Mouse (Mus musculus) hindbrain, embryonic 10.5 days (tissue): ENCODE data around the gene Pacrg. TPM values are rescaled to one million over a fixed set of nuclear protein-coding genes. Genes with fewer than 3 reads are reported as not detected.

Source experiments
- DNase-seq: peaks from one replicate; pipeline ENCODE4 v3.0.0-alpha.2; 2017; ENCODE audit warnings: low spot score
- H3K27ac ChIP-seq: fragments of 300-500 bp; sonication (generic); 2 replicates; pipeline ENCODE4 v1.5.1; 2016; ENCODE audit warnings: mild to moderate bottlenecking, moderate library complexity
- H3K27me3 ChIP-seq: fragments of 300-500 bp; sonication (generic); 2 replicates; pipeline ENCODE4 v1.6.1; 2016; ENCODE audit warnings: mild to moderate bottlenecking; ENCODE audit not compliant: poor library complexity, insufficient read depth, severe bottlenecking
- H3K36me3 ChIP-seq: fragments of 300-500 bp; sonication (generic); 2 replicates; pipeline ENCODE4 v1.6.1; 2016; ENCODE audit warnings: mild to moderate bottlenecking, moderate library complexity
- H3K4me1 ChIP-seq: fragments of 300-500 bp; sonication (generic); replicated peaks from 2 replicates; pipeline ENCODE4 v1.6.1; 2016; ENCODE audit warnings: mild to moderate bottlenecking
- H3K4me3 ChIP-seq: fragments of 300-500 bp; sonication (generic); 2 replicates; pipeline ENCODE4 v1.5.1; 2016; ENCODE audit warnings: mild to moderate bottlenecking, moderate library complexity
- H3K9me3 ChIP-seq: fragments of 300-500 bp; sonication (generic); 2 replicates; pipeline ENCODE4 v1.6.1; 2016; ENCODE audit warnings: mild to moderate bottlenecking, moderate library complexity
- WGBS: fragments of 180-500 bp; shearing (Covaris S2); methylation state at CpG from one replicate; pipeline ENCODE4 v1.1.7; 2016; 5-methylcytosine and 5-hydroxymethylcytosine counted together
- polyA plus RNA-seq: library from polyadenylated mRNA; unstranded; fragments of >200 nt; fragmentation: Nextera tagmentation; extraction: Ambion mirVana; gene quantifications from 2 replicates; pipeline ENCODE4 v1.2.1, GENCODE M21; 2016

Pacrg gene
- polyA plus RNA-seq, 1 experiment from 2014 or later = 5.5 TPM

- Histone ChIP-seq H3K9me3 (no peaks in the 10 kb centered on the region), H3K4me1 (peaks cover 31% of the 10 kb centered on the region), H3K4me3 (no peak overlapping the region), H3K27ac (no peak overlapping the region), H3K27me3 (no peaks in the 10 kb centered on the region), H3K36me3 (no peaks in the 10 kb centered on the region)
- 81% methylated on average over 5 of the region's 5 CpGs for WGBS
- no peak for DNase-seq
These were observed 329.6 kb downstream of the Pacrg start for GRCm38 (mm10) chr17:10510467-10510866.

GRCm38 (mm10) chr17:10508088-10508487, 332.0 kb downstream of the Pacrg start:
- Histone ChIP-seq H3K27ac (no peak overlapping the region), H3K36me3 (no peaks in the 10 kb centered on the region), H3K4me1 (peaks cover 16% of the 10 kb centered on the region; the same call in 1 of the 2 replicates), H3K27me3 (no peaks in the 10 kb centered on the region), H3K4me3 (no peak overlapping the region), H3K9me3 (no peaks in the 10 kb centered on the region)
- 84% methylated on average over 2 of the region's 2 CpGs for WGBS
- no peak for DNase-seq

GRCm38 (mm10) chr17:10507466-10507865, 332.6 kb downstream of the Pacrg start:
- WGBS = 59% methylated on average over 10 of the region's 10 CpGs
- Histone ChIP-seq H3K9me3 (no peaks in the 10 kb centered on the region), H3K36me3 (no peaks in the 10 kb centered on the region), H3K4me1 (peaks cover 13% of the 10 kb centered on the region; the same call in 1 of the 2 replicates), H3K27me3 (no peaks in the 10 kb centered on the region), H3K27ac (no peak overlapping the region), H3K4me3 (no peak overlapping the region)
- DNase-seq = no peak

GRCm38 (mm10) chr17:10506896-10507295, 333.2 kb downstream of the Pacrg start:
- no peaks in the 10 kb centered on the region for H3K9me3 ChIP-seq
- no peak overlapping the region for H3K27ac ChIP-seq
- H3K4me3 ChIP-seq = no peak overlapping the region
- no peak for DNase-seq
- H3K36me3 ChIP-seq = no peaks in the 10 kb centered on the region
- peaks cover 10% of the 10 kb centered on the region; the same call in 1 of the 2 replicates for H3K4me1 ChIP-seq
- no peaks in the 10 kb centered on the region for H3K27me3 ChIP-seq
- 83% methylated on average over 3 of the region's 3 CpGs for WGBS

- Histone ChIP-seq H3K9me3 (no peaks in the 10 kb centered on the region), H3K4me1 (peaks cover 22% of the 10 kb centered on the region), H3K4me3 (no peak overlapping the region), H3K27me3 (no peaks in the 10 kb centered on the region), H3K27ac (peak overlapping the region; percentile 24; the same call in 1 of the 2 replicates), H3K36me3 (no peaks in the 10 kb centered on the region)
- 83% methylated on average over 2 of the region's 2 CpGs for WGBS
- no peak for DNase-seq
These were observed 338.7 kb downstream of the Pacrg start for GRCm38 (mm10) chr17:10501439-10501838.

DNA sequence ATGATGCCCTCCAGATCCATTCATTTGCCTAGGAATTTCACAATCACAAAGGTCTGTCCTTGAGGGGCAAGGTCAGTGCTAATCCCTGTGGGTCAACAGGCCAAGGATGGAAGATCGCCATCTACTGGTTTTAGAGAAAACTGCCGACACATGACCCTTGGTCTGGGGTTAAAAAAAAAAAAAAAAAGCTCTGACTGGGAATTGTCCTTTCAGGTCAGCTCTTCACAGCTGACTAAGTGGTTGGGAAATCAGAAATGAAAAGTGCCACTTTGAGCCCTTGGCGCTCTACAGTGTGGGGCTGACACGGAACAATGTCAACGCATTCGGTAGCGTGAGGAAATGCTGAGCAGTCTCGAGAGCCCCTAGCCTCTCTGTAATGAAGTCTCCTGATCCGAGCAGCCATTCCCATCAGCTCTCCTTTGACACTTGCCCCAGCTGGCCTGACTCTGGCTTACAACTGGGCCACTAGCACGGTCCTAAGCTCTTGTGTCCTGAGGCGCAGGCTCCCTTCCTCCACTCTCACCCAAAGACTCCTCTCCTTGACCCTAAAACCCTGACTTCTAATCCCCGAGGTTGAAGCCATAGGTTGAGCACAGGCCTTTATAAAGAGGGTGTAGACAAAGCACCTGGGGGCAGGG, 339.2 kb downstream of the Pacrg start:
- Histone ChIP-seq H3K4me1 (peaks cover 27% of the 10 kb centered on the region), H3K9me3 (no peaks in the 10 kb centered on the region), H3K36me3 (no peaks in the 10 kb centered on the region), H3K4me3 (no peak overlapping the region), H3K27ac (peak overlapping the region; percentile 24), H3K27me3 (no peaks in the 10 kb centered on the region)
- 32% methylated on average over 12 of the region's 12 CpGs for WGBS
- peak; percentile 39 for DNase-seq

DNA sequence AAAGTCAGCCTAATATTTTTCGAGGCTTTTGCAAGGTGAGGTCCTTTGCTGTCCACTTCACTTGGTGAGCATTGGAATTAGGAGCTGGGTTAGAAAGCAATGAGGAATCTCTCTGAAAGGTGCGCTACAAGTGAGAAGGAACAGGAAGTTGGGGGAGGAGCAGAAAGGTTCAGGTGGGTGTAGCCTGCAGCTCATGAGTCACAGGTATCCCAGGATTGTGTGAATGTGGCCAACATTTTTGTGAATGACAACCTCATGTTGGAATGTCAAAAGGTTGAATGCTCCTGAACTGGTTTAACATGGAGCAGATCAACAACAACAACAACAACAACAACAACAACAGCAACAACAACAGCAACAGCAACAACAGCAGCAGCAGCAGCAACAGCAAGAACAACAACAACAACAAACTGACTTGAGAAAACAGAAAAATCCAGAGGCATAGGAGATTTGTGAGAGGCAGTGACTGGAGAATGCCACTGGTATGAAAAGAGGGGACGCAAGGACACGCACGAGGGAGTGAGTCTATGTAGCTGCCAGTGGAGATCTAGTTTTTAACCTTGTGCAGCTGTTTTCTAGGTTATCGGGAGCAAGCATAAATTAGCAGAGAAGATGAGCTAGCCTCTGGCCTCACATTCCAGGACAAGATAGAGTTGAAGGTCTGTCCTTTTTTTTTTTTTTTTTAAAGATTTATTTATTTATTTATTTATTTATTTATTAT, 341.0 kb downstream of the Pacrg start:
- Histone ChIP-seq H3K4me3 (no peak overlapping the region), H3K9me3 (no peaks in the 10 kb centered on the region), H3K27ac (no peak overlapping the region), H3K36me3 (no peaks in the 10 kb centered on the region), H3K27me3 (no peaks in the 10 kb centered on the region), H3K4me1 (peaks cover 40% of the 10 kb centered on the region)
- 89% methylated on average over 6 of the region's 6 CpGs for WGBS
- no peak for DNase-seq

DNA sequence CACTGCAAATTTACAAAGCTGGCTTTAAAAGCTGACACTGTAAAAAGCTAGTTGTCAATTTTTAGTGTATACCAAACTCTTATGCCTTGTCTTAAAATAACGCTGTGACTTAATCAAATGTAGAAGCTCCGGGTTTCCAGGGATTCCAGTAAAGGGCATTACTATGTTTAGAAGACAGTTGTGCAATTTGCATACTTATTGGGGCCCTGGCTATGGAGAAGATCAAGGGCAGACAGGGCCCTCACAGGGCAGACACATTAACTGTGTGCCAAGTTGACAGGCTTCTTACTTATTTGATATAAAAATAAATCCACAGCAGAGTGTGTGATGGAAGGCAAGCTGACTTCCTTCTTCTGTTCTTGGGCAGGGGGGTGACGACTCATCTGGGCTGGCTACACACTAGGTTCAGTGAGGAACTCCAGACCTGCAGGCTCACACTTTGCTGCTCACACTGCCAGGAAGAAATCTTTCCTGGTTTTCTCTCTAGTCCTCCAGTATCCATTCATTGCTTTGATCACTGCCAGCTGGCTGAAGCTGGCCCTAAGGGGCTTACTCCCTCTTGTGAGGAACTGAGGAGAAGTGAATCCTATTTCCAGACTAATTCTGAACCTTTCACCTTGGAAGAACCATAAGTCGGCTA, 342.2 kb downstream of the Pacrg start:
- peaks cover 49% of the 10 kb centered on the region for H3K4me1 ChIP-seq
- no peak overlapping the region for H3K4me3 ChIP-seq
- WGBS = 63% methylated on average over 4 of the region's 4 CpGs
- H3K27me3 ChIP-seq = no peaks in the 10 kb centered on the region
- H3K27ac ChIP-seq = no peak overlapping the region
- no peak for DNase-seq
- no peaks in the 10 kb centered on the region for H3K9me3 ChIP-seq
- H3K36me3 ChIP-seq = no peaks in the 10 kb centered on the region

GRCm38 (mm10) chr17:10496066-10496465, 344.0 kb downstream of the Pacrg start:
- no peaks in the 10 kb centered on the region for H3K27me3 ChIP-seq
- H3K9me3 ChIP-seq = no peaks in the 10 kb centered on the region
- DNase-seq = no peak
- WGBS = 89% methylated on average over 8 of the region's 8 CpGs
- H3K27ac ChIP-seq = peak overlapping the region; percentile 19
- H3K4me1 ChIP-seq = peaks cover 62% of the 10 kb centered on the region
- H3K36me3 ChIP-seq = no peaks in the 10 kb centered on the region
- no peak overlapping the region for H3K4me3 ChIP-seq

DNA sequence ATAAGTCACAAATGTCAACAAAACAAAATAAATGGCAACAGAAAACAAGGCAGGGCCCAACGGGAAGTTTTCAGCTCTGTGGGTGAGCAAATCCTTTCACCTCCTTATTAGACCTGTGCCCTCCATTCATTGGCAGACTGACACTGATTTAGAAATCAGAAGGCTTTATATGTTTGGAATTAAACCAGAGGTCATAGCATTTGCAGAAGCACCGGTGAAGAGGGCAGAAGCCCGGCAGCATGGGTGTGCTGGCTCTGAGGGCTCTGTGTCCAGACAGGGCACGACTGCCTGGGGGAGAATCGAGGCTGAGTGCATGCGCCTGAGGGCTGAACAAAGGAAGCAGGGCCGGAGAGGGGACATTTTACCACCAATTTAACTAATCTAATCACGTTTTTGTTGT, 344.5 kb downstream of the Pacrg start:
- Histone ChIP-seq H3K4me1 (peaks cover 60% of the 10 kb centered on the region), H3K36me3 (no peaks in the 10 kb centered on the region), H3K4me3 (no peak overlapping the region), H3K27ac (peak overlapping the region; percentile 19; the same call in 1 of the 2 replicates), H3K9me3 (no peaks in the 10 kb centered on the region), H3K27me3 (no peaks in the 10 kb centered on the region)
- DNase-seq = no peak
- 48% methylated on average over 8 of the region's 8 CpGs for WGBS

GRCm38 (mm10) chr17:10493124-10493523, 347.0 kb downstream of the Pacrg start:
- peak; percentile 51 for DNase-seq
- 7% methylated on average over 3 of the region's 3 CpGs for WGBS
- H3K4me3 ChIP-seq = no peak overlapping the region
- H3K36me3 ChIP-seq = no peaks in the 10 kb centered on the region
- no peaks in the 10 kb centered on the region for H3K9me3 ChIP-seq
- peak overlapping the region; percentile 43; the same call in 1 of the 2 replicates for H3K27ac ChIP-seq
- peaks cover 72% of the 10 kb centered on the region for H3K4me1 ChIP-seq
- H3K27me3 ChIP-seq = no peaks in the 10 kb centered on the region

GRCm38 (mm10) chr17:10490374-10491169, 349.5 kb downstream of the Pacrg start:
- 83% methylated on average over 8 of the region's 8 CpGs for WGBS
- H3K36me3 ChIP-seq = no peaks in the 10 kb centered on the region
- DNase-seq = no peak
- peaks cover 57% of the 10 kb centered on the region for H3K4me1 ChIP-seq
- H3K27ac ChIP-seq = 0 out of 2 replicates have a peak overlapping the region, but pooled peaks have one; percentile 17
- H3K9me3 ChIP-seq = no peaks in the 10 kb centered on the region
- no peaks in the 10 kb centered on the region for H3K27me3 ChIP-seq
- no peak overlapping the region for H3K4me3 ChIP-seq
